Mouse (Mus musculus) thymus, postnatal 36 days (tissue): ENCODE measurements around the gene Hepacam2.
A peak's percentile ranks its signal among the peaks of the same experiment; 100 is the strongest.
"Not testable (repeated sequence)": the region's sequence is repeated elsewhere in the genome, so short reads cannot be mapped to it uniquely, and the experiment has no call there.

Experiments used
- DNase-seq, 2 experiments: peaks; one replicate each; pipeline ENCODE4 v3.0.0; 2022; ENCODE audit warnings: mixed read lengths in 2 of 2

Gene Hepacam2

DNA sequence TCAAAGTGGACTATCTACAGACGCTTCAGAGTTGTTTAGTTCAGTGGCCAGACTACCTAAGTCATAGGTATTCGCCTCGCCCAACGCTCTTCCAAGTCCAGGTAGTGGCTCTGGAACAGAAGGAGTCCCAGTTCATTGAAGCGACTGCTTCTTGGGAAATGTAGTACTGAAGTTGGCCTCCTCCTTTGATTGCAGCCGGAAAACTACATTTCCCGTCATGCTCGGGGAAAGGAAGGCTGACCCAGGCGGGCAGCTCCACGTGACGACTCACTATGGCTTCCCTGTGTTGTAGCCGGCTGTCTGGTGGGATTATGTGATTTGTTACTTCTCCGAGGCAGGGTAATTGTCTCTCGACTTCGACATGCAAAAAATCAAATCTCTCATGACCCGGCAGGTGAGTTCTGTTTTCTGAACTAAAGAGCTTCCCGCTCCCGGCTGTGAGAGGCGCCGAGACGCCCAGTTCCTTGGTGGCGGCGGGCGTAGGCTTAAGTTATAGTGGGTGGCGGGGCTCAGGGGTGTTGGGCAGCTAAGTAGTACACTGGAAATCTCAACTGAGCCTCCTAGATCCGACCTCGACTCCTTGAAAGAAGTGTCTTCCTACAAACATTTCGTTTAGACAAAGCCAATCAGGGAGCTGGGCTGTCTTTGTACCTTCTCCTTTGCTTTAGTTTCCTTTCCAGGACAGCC is at the start of gene Hepacam2, which contains the start of gene Vps50:
Gene Hepacam2 (minus strand): TSS at position 137 of the 687 bp plus-strand sequence.
Gene Vps50 (plus strand): TSS at position 221 of the 687 bp plus-strand sequence.
- peak; percentile 78 to 84 for DNase-seq

DNA sequence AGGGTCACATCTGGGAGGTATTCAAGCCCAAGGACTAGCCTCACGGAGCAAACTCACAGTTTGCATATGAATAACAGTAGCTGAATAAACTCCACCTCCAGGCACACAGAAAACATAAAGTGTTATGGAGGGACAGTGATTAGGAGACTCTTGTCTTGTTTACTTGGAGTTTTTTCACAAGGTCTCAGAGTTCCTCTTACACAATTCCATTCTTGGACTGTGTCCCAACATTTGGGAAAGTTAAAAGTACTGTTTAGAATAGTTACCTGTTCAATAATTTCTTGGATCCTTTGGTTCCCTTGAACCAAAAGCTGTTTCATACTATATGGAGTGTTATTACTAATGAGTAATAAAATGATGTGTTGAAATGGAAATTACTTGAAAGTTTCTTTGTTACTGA is 46.9 kb upstream of the Hepacam2 start:
- DNase-seq: no peak

DNA sequence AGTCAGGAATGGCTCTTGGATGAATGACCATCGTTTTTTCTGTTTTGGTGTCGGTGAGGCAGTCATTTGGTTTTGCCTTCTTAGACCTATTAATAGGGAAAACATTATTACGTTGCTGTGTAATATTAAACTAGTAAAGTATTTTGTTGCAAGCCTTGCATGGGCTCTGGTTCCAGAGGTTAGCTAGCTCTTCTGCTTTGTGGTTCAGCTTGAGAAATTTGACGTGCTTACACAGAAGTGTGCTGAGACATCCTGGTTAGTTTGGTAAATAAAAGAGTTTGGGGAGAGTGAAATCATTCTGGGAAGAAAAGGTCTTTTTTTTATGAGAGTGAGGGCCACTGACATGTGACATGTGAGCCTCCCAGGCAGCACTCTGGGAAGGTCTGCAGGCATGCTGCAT is 45.8 kb upstream of the Hepacam2 start:
- no peak for DNase-seq

DNA sequence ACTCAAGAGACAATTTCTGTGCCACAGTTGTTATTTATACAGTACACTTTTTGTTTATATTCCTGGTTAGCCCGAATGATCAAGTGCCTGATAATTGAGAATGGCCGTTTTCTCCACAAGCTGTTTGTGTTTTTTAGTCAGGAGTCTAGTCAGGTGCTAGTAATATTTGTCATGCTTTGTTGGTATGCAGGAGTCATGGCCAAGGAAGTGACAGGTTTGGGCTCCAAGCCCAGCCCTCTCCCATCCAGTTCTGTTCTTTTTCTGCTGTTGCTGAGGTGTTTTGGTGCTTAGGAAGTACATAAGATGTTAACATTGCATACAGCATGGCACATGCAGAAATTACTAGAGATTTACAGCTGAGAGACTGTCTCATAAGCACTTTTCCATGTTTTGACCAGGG is 41.4 kb upstream of the Hepacam2 start:
- DNase-seq: no peak

DNA sequence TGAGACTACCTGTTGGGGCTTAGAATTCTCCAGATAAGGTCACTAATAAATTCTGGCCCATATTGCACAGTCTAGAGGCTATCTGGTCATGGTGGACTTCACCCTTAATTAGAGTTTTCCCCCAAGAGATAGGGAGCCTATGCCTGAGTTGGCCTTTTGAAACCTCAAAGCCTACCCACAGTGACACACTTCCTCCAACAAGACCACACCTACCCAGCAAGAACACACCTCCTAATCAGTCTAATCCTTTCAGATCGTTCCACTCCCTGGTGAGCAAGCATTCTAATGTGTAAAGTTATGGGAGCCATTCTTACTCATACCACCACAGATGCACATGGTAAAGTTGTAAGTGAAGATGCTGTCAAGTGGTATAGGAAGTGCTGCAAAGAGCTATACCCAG is 38.0 kb upstream of the Hepacam2 start:
- no peak for DNase-seq

DNA sequence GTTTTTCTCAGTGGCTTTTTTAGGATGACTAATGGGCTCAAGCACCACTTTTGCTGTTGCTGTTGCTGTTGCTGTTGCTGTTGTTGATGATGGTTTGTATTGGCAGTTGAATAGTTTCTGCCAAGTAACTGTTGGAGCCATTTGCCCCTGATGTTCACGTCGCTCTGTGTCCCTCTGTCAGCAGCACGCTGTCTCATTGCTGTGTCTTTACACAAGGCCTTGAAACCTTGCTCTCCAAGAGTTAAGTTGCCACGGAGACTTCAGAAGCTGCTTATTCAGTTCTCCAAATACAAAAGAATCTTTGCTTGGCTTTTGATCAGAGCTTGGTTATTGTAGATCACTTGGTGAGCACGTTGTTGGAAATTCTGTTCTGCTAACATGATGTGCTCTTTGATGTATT is 33.3 kb upstream of the Hepacam2 start:
- DNase-seq: no peak

DNA sequence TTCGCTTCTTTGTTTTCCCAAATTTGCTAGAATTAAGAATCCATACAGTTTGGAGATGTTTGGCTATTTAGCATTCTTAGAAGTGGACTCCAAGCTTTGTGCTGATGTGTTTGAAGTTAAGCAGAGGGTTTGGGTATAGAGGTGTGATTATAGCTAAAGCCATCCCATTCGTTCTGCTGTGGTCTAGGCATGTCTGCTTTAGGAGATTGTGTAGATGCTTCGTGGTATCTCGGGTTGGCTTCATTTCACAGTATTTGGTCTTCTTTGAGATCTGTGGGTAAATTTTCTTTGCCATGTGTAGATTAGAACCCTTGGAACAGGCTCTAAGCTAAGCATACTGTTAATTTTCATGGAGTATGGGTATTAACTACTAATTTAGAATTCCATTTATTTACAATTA is 30.1 kb upstream of the Hepacam2 start:
- DNase-seq: no peak

DNA sequence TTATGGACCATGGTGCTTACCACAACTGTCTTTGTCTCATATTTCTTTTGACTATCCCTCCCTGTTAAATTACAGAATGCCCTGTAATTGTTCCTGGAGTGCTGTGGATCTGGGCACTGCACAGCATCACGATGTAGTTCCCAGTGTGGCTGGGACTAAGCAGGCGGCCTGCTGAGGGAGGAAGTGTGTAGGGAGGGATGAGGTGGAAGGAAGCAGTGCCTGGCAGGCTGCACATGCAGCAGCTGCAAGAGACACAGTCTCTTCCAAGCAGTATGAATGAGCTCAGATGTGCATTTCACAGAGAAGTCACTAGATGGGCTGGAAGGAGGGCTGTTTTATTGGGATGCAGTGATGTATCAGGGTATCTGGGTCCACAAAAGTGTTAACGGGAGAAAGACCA is 14.5 kb upstream of the Hepacam2 start:
- DNase-seq: no peak

DNA sequence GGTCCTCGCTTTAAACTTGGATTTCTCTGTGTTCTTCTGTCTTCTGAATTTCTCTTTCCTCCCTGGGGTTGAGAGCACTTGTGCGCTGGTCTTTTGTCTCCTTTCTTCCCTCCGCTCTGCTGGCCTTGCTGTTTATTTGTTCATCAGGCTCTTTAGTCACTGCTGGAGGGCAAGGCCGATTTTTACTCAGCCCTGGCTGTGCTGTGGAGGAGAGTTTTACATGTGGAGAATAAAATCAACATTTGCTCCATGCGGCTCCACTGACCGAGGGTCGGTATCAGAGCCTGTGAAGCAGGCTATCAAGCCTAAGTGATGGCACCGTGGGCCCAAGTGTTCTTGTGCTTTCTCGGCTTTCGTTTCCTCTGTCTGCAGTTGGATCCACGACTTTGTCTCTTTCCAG is 13.5 kb upstream of the Hepacam2 start:
- no peak for DNase-seq

DNA sequence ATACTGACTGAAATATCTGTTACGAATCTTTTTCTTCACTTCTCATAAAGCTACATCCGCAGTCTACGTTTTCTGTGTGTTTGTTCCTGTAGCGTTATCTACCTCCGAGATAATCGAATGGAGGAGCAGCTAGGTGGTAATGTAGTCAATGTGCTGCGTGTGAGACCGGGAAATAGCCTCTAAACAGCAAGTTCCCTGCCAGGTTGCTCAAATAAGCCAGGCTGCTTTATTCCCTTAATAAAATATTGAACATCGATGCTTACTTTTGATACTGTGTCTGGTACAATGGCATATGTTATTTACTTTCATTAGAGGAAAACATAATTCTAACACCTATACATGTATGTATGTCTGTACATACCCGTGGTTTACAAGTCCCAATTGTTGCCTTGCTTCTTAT is 13.0 kb upstream of the Hepacam2 start:
- no peak for DNase-seq

DNA sequence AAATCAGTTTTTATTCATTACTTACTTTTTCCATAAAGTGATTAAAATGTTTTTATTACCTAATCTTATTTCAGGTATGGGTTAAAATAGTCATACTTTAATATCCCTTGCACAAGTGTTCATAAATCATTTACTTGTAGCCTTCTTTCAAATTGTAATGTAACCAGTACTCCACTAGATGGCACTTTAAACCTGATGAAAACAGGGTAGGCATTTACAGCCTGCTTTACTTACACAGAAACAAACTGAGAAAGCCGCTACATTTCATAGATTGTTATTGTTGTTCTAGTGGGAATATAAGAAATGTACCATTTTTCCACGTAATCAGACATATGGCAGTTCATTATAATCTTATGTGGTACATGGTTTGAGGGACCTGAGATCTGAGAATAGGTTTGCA is 11.7 kb upstream of the Hepacam2 start:
- DNase-seq: no peak

DNA sequence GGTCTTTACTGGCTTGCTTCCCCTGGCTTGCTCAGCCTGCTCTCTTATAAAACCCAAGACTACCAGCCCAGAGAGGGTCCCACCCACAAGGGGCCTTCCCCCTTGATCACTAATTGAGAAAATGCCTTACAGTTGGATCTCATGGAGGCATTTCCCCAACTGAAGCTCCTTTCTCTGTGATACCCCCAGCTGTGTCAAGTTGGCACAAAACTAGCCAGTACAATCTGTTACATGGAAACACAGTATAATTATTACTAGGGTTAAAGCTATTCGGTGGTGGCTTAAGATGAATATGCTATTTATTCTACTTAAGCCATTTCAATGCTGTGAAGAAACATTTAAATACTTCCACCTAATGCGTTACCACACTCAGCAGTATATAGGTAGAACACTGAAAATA is 10.1 kb upstream of the Hepacam2 start:
- not testable (repeated sequence) for DNase-seq

DNA sequence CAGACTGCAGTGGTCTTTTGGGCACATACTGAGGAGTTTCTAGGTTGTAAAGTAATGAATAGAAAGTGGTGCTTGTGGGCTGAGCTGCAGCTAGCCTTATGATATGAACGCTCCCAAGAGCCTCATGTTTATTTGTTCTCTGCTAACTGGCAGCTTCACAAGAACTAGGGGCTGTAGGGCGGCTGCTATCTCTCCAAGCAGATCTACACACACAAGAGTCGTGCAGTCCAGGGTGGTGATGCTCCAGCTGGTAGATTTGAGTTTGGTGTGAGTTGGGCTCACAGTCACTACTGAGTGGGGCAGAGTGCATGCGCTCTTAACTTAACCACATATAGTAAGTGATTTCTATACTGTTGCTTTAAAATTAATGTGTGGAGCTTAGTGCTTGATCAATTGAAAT is 9.0 kb upstream of the Hepacam2 start:
- no peak for DNase-seq

DNA sequence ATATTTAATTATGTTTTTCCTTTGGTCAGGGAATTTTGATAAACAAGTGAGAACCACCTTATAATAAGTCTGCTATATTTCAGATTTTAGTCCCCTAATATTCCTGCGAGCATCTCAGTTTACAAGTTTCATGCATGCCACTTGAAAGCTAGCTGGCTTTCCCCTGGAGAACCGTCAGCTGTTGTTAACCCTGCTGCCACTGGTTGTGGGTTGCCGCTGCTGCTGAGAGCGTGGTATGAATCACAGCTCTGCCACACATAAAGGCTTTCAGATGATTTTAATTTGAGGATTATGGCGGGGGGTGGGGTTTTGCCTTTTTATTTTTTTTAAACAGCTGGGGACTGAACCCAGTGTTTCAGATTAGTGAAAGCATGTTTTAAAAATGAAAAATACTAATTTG is 7.2 kb upstream of the Hepacam2 start:
- DNase-seq: no peak

DNA sequence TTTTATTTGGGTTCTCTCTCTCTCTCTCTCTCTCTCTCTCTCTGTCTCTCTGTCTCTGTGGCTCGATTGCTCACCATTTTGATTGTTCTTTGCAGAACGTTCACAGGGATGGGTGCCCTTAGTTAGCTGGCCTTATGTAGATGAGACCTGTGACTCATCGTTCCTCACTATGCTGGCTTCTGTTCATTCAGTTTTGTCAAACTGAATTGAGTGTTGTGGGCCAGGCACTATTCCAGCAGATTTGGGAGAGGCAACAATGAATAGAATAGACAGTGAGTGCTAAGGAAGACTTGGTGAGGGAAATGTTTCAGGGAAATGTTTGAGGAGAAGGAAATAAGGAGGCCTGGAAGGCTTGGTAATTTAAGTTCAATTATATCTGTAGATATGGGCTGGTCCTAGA is 2.2 kb upstream of the Hepacam2 start:
- no peak for DNase-seq

DNA sequence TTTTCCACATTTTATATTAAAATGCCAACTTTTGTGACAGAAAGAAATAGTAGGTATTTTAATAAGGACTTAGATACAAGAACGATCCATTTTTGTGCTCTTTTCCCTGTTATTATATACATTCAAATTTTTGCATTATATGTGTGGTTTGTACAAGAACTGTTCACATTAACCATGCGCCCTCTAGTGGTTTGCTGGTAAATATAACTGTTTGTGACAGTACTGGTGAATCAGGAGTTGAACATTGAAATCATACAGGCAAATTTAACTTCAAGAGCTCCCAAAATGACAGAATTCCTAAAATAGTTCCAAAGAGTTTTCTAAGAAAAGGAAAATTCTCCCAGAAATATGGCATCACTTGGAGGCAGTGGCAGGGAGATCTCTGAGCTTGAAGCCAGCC is 1.9 kb downstream of the Hepacam2 start:
- DNase-seq: no peak

DNA sequence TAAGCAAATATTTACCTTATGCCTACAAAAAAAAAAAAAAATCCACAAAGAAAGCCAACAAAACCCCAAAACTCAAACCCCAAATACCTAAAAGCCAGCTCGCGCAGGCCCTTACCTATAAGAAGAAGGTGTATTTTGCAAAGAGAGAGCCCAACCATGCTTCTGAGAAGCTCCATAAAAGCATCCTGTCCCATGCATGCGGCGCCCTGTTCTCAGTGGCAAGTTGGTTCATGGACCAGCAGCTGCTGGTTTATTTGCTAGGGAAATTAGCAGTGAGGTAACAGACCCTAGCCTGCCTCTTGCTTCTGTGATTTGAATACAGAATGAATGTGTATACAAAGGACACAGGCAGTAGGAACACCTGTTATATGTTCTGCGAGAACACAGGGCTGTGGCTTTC is 3.8 kb downstream of the Hepacam2 start:
- no peak for DNase-seq

DNA sequence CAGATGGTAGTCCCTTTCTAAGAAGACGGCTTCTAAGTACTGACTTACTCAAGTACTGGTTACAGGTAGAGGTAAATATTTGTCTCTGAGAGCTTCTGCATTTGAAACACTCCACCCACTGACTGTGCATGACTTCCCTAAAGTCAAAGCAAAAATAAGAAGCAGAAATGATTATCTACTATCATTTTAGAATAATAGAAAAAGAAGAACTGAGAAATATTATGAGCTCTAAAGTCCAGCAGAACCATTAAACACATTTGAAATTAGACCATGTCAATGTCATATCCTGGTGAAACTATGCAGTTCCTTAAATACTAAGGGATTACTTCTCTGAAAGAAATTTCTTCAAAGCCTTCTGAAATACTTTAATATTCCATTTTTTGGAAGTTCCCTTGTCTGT is 10.7 kb downstream of the Hepacam2 start:
- no peak for DNase-seq

DNA sequence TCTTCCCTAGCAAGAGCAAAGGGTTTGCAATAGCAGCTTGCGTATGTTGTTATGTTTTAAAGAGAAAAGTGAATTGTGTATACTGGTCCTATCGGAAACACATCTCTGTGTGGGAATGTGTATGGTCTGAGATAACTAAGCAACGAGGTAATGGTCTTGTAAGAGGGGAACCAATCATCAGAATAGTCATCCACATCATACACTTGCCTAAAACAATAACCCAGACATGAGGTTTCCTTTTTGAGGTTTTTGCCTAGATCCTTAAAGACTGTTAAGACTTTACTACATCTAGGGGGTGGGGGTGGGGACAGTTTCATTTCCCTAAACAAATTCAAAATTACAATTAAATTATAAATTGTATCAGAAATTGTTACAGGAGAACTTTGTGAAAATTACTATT is 13.0 kb downstream of the Hepacam2 start:
- DNase-seq: no peak

DNA sequence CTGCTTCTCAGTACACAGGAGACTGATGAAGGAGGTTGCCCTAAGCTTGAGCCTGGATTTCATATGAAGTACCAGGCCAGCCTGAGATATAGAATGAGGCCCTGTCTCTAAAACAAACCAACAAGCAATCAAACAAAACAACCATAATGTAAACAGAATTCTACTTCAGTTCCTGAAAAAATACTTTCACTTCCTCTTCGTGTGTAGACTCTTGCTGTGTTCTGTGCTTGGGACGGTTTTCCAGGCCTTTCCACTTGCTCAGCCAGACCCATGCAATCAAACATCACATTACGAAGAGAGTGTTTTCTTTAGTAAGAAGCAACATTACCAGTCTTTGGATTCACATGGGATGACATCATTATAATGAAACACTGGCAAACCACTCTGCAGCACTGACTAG is 16.4 kb downstream of the Hepacam2 start:
- DNase-seq: no peak

DNA sequence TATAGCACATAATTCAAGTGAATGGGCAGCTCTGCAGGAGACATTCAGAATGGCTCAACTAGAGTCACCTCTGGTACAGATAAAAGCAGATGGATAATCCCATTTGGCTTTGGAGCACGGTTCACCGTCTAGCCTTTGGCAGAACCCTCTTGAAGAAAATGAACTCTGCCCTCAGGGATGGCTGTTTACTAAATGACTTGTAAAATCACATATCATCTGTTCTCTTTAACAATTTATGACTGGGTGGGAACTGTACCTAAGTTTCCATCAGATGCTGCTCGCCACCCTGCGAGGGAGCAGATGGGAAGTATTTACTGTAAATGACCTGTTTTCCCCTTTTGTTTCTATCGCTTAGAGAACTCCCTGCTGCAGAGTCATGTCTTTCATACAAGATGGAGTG is 18.2 kb downstream of the Hepacam2 start:
- no peak for DNase-seq

DNA sequence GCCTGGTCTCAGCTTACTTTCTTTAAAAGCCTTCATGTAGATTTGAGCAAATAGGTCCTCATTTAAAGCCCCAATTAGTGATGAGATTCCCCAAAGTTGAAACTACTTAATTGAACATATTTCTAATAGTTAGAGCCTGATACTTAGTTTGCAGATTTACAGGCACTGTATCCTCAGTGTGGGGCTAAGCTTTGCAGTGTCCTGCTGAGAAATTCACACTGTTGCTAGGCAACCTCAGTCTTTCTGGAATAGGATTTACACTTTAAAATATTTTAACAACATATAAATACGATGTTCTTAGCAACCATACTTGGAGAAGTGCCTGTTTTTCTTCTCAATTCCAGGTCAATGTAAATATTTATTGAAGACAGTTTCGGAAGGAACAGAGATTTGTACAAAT is 21.8 kb downstream of the Hepacam2 start:
- no peak for DNase-seq

DNA sequence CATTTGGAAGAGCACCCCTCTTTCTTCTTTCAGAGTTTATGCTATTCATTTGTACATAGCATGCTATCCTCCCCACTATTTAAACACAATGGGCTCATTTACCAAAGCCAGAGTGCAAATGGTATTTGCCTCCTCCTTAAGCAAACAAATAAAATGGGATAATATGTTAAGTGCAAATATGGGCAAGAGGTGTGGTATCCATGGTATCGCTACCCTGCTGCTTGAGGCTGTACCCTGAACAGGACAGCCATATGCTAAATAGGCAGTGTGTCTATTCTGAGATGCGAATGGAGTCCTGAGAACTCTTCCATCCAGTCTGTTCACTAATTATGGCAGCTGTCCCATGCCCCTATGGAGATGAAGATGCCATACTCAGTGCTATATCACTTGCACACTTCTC is 27.4 kb downstream of the Hepacam2 start:
- DNase-seq: no peak

DNA sequence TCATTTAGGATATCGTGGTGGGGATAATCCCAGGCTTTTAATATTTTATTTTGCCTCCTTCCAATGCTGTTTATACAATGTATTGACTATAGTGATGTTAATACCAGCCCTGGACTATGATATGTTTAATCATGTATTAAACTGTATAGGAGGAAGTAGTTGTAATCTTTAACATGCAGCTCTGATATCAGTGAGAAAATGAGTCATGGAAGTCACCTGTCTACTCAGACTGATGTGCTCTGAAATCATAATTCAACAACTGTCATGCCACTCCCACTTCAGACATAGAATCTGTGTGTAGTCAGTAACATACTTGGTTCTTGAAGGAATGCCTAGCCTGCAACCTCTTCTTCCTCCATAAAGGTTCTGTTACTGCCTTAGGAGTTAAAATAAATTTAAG is 29.5 kb downstream of the Hepacam2 start:
- DNase-seq: no peak

DNA sequence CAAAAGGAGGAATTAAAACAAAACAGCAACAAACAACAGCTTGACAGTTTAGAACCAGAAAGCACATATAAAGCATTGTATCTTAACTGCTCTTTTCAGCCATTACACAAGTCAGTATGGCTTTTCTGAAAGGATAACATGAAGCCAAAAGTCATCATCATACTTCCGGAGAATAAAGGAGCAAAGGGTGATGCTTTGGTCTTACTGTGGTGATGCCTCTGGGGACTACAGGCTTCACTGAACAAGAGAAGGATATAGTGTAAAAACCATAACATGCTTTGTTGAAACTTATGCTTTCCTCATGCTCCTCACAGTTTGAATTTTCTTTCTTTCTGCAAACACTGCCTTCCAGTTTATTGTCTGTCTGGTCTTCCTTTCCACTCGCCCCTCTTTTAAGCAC is 34.5 kb downstream of the Hepacam2 start:
- no peak for DNase-seq

DNA sequence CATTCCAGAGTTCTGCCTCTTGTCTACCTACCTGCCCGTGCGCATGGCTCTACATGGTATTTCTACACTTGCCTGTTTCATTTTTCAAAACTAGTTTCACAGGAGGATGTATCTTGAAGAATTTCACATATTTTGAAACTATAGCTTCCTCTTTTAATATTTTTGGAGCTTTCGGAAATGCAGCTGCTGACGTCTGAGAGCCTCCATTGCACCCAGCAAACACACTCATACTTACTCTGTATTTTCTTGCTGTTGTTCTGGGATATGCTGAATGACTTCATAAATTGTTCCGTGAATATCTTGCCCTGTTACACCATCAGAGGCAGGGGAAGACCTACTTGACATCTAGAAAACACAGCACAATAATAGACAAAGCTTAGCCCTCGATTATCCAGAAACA is 35.1 kb downstream of the Hepacam2 start:
- no peak for DNase-seq
